Mouse (Mus musculus) cerebellum, postnatal 25 days (tissue): ENCODE results near the gene Zmiz1.

ENCODE experiments used
- DNase-seq, 2 experiments: peaks; one replicate each; pipeline ENCODE4 v3.0.0; 2021; ENCODE audit warnings: mixed read lengths in 2 of 2

The Zmiz1 gene

DNA sequence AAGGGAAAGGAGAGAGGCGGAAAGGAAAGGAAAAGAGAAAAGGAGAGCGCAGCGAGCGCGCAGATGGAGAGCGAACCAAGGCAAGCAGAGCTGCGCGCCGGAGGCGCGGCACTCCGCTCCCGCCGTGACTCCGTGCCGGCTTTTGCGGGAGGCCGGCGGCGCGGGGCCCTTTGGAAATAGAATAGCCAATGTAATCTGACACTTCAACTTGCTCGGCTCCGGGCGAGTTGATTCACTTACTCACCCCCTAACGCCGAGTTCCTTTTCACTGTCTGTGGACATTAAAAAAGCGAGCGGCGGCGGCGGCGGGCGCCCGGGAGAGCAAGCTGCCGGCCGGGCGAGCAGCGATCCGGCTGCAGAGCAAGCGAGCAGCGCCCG lies at the start of gene Zmiz1:
Gene Zmiz1 (plus strand): TSS at position 170 of the 378 bp plus-strand sequence.
- peak; percentile 96 for DNase-seq

DNA sequence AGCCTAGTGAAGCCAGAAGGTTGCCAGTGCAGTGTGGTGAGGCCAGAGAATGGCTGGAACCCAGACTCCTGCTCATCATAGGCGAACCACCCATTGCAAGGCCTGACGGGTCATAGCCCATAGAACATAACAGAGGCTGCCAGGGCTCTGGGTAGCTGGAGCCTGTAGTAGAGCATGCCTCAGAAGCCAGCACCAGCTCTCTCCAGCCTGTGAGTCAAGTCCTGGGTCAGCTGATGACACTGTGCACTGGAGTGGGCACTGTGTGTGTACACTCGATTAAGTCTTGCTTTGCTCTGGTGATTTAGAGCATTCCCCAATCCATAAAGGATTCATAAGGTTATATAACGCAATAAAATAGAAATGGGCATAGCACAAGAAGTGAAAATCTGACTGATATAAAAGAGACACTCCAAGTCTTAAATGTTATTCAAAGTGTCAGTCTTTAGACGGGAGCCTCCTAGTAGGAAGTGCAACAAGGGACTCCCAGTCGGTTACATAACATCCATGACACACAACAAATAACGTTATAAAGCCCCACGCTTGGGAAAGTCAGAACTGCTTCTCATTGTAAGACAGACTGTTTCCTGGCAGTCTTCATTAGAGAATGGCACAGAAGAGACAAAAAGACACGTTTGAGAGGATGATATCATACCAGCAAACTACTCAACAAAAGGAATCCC lies 47.0 kb upstream of the Zmiz1 start:
- no peak for DNase-seq

DNA sequence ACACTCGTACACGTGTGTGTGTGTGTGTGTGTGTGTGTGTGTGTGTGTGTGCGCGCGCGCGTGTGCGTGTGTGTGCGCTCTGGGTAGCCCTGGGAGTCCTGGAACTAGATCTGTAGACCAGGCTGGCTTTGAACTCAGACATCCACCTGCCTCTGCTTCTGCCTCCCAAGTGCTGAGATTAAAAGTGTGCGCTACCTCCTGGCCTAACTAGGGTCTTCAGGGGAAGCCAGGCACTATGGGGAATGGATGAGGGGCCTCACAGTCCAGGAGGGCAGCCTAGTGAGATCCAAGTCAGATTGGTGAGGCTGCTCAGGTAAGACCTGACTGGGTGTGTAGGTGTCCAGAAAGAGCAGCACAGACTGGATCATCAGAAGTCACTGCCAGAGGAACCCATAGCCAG lies 46.2 kb upstream of the Zmiz1 start:
- DNase-seq = no peak

DNA sequence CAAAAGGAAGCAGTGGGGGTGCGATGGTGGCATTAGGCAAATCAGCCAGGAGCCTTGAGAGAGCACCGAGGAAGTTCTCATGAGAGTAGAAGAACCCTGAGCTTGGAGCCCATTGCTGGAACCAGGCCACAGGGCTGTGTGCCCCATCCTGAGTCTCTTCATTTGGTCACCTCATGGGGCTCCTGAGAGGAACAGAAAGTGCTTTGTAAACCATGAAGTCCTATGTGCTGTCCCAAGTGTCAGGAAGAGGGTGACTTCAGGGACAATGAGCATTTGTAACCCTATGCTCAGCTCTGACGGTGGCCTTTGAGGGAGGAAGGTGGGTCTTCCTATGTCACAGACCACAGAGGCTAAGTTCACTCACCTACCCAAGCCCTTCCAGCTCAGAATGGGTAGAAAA lies 45.5 kb upstream of the Zmiz1 start:
- DNase-seq = no peak

DNA sequence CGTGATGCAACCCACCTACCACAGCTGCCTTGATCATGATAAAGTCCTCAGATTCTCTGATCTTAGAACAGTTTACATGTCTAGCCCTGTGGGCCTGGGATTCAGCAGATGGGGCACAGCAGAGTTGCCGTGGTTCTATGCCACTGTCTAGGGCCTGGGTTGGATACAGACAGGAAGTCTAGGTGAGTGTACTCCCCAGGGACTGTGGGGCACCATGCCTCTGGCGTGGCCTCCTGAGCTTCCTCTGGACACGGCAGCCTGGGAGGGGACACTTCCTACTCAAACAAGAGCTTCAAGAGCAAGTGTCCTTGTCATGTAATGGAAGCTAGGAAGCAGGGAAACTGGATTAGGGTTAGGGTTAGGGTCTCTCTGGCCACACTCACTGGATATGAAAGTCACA lies 44.9 kb upstream of the Zmiz1 start:
- no peak for DNase-seq

DNA sequence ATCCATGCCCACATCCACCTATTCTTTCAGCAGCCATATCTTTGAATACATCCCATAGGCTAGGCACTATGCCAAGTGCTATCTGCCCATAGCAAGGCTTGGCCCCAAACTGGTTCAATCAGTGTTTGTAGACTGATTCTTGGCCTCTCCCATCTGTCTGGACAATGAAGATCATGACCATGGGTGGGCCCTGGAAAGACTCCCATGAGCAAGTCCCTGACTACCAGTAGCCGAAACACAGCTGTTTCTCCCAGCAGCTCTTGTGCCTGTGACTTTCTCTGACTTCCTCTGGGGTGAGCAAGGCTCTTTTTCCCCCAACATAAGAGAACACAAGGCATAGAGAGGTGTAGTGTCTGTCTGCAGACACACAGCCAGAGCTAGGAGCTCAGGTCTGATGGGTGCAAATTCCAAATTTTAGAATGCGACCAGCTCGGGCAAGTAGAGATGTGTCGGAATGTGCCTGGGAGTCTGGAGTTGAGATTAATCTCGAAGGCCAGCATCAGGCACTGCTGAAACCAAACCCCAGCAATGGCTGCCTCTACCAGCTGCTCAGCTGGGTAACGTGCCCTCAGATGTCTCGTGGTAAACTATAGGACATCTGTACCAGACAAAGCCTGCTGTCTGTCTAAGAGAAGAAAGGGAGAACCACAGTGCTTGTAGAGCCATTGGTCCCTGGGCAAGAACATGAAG lies 38.8 kb upstream of the Zmiz1 start:
- no peak for DNase-seq

DNA sequence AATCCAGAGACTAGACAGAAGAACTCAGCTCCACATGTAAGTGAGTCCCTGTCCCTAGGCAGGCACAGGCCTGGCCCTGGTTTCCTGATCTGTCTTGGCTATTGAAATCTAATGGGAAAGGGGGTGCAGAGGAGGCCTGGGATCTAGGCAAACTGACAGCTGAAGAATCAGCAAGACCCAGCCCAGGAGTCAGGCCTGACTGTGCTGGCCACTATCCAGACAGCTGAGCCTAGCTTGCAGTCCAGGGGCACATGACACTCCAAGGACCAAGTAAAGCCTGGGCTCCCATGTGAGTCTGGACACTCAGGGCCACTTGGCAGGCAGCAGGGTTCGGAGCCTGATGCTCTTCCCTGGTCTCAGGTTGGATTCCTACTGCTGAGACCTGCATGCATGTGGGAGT lies 38.0 kb upstream of the Zmiz1 start:
- DNase-seq = peak in 1 of 2 experiments; percentile 33

DNA sequence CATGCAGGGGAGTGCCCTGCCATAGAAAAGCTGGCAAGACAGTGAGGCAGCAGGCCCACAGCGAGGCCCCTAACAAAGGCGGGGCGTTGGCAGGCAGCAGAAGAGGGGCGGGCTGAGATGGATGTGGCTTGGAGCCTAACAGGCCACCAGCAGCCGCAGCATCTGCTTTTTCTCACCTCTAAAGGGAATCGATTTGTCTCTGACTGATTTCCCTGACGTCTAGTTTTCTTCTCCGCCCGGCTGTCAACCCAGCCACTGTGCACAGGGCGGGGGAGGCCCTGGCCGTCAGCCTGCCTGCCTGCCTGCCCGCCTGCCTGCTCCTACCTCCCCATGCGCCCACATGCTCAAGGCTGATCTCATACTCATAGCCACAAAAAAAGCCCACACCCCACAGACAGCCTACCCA lies 37.4 kb upstream of the Zmiz1 start:
- DNase-seq = peak; percentile 66 to 77

DNA sequence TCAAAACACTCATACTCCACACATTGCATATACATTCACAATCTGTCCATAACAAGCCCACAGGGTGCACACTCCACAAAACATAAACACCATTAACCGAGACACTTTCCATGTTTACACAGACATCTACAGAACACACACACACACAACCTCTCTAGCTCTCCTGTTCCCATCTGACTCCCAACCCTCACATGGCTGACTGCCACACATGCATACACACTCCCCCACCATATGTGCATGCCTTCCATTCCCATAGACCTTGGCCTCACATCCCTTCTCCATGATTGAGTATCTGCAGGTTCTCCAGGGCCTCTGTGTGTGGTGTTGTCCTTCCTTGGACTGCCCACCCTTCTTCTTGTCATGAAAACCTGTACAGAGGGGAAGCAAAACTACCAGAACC lies 36.0 kb upstream of the Zmiz1 start:
- DNase-seq = no peak

DNA sequence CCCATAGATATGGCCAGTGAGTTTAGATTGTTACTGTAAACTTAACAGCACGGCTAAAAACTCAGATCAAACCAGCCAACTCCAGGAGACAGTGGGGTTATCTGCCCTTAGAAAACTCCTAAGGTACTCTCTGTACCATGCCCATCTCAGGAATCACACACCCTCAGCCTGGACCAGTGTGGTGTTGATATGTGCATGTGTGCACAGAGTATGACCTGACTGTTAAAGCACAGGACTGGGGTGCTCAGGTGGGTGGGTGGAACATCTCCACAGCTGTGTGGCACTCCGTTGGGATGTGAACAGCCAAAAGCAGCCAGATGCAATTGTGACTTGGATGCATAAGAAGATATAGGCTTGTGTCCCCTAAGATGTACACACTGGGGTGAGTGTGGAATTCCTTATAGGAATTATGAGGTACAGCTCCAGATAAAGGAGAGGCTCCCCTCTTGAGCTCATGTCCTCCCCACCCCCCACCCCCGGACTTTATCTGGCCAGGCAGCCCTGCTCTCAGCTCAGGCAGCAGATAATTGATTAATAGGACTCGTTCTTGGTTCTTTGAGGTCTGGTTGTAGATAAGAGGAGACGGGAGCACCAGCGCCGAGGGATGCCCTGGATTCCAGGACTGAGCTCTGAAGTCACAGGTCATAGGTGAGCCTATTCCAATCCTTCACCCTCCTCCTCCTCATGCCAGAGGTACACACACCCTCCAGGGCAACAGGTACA lies 35.1 kb upstream of the Zmiz1 start:
- no peak for DNase-seq

DNA sequence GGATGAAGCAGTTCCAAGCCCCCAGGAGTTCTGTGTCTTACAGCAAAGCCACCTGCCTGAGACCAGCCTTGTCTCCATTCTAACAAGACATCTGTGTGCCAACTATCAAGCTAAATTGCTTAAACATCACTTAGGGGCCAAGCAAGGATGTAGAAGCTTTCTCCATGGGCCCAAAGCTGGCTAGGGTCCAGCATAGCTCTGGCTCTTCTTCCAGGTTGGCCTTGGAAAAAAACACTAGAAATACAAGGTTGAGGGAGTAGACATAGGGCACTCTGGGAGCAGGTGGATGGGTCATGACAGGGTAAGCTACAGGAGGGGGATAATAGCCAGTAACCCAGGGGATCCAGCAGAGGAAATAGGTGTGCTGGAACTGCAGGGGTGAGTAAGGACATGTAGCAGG lies 20.7 kb upstream of the Zmiz1 start:
- DNase-seq = peak in 1 of 2 experiments; percentile 38

DNA sequence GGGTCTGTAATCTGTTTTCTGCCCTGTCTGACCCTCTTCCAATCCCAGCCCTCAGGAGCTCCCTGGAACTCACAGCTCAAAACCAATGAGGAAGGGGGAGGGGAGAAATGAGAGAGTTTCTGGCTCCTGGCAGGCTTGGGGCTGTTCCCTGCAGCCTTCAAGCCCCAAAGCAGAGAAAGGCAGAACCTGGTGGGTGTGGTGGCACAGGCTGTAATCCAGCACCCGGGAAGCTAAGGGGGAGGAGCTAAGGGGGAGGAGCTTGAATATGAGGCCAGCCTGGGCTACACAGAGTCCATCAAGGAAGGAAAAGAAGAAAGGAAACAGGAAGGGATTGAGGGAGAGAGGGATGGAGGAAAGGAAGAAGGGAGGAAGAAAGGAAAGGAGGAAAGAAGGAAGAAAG lies 18.9 kb upstream of the Zmiz1 start:
- no peak for DNase-seq

DNA sequence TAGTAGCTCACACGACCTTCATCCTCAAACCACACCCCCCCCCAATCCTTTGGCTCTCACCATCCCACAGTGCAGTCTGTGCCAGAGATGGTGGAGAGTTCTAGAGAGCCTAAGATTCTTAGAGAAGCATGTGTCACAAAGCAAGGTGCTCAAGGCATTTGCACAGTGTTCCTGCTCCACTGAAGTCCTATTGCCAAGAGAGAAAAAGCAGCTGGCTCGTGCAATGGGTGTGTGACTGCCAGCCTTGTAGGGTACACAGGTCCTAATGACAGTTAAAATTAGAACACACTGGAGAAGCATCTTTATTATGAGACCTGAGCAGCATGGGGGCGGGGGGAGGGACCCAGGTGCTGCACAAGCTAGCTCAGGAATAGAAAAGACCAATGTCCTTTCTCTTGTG lies 18.2 kb upstream of the Zmiz1 start:
- DNase-seq = no peak

DNA sequence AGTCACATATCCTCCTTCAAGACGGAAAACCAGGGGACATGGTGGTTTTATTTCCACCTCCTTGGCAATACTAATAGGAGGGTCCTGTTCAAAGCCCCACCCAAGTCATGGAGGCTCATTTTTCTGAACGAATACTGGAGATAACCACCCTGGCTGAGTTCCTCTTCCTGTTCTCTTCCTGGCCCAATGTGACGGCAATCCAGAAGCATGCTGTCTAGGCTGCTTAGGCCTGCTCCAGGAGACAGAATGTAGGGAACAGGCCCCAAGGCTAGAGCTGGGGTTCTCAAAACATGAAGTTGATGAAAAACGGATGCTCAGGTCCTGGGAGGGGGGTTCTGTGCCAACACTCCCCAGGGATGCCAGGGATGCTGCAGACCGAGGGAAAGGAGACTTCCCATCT lies 17.5 kb upstream of the Zmiz1 start:
- no peak for DNase-seq

DNA sequence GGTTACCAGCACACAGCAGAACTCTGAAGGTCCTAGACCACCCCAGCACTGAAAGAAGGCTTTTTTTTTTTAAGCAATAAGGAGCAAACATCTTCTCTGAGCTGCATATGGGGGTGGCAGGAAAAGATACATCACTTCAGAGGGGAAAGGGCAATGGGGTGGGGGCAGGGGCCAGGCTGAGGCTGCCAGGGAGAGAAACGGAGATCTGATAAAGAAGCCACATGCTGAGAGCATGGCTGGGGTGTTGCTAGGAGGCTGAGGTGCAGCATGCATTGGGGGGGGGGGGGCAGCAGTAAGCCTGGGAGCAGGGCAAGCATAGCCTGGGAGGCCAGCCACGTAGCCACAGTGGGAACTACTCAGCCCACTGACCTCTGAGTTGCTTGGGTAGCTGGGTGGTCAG lies 16.3 kb upstream of the Zmiz1 start:
- no peak for DNase-seq

DNA sequence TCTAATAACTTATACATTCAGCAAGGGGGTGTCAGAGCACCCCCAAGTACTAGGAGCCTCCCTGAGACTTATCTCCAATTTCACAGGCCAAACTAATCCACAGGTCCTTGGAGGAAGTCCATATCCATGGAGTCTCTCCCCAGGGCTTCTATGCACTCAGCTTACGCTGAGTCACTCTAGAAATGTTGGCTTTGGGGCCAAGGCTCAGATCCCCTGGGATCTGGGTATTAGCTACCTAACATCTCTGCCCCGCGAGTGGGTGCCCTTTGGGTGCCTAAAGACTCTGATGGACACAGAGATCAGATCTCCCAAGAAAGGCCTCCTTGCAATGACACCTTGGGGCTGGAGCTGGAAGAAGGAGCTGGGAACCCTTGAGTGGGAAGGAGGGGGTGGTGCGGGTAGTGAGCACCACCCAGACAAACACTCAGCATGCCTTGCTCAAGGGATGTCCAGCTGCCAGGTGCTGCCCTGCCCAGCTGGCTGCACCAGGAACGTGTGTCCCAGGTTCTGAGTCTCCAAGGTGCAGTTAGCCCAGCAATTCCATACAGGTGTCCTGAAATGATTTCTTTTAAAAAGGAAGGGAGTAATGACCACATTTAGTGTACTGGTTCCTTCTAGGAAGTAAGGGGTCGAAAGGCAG lies 11.7 kb upstream of the Zmiz1 start:
- DNase-seq = peak in 1 of 2 experiments; percentile 8

DNA sequence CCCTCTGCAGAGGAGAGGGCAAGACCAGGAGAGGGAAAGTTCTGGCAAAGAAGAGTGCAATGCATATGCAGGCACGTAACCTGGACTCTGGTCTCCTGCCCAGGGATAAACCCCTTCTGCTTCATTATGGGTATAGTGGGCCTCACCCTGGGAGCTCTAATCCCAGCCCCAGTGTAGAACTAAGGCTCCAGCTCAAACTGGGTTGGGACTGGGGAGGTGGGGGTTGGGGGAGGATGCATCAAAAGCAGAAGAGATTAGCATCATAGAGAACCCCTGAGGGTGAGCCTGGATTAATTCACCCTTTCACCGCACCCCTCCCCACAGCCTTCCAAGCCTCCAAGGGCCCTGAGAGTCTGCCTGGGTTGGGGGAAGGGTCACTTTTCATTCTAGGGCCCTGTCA lies 10.5 kb upstream of the Zmiz1 start:
- no peak for DNase-seq

DNA sequence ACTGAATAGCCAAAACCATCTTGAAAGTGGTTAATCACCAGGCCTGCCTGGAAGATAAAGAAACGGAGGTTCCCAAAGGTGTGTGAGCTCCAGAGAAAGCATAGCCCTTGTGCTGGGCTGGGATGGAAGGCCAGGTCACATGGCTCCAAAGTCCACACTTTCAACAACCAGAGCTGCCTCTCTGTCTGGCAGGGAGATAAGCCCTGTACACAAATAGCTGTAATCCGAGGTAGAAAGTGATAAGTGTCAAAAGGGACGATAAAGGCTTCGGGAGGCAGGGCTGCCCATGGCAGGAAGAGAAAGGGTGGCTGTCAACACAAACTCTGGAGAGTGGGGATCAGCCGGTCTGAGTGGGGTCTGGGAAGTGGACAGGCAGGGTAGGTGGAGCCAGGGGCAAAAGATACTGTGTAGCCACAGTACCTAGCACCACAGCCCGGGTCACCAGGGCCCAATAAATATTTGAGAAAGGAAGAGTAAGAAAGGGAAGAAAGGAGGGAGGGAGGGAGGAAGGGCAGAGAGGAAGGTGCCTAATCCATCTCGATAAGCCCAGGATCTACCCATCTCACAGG lies 7.8 kb upstream of the Zmiz1 start:
- DNase-seq = no peak

DNA sequence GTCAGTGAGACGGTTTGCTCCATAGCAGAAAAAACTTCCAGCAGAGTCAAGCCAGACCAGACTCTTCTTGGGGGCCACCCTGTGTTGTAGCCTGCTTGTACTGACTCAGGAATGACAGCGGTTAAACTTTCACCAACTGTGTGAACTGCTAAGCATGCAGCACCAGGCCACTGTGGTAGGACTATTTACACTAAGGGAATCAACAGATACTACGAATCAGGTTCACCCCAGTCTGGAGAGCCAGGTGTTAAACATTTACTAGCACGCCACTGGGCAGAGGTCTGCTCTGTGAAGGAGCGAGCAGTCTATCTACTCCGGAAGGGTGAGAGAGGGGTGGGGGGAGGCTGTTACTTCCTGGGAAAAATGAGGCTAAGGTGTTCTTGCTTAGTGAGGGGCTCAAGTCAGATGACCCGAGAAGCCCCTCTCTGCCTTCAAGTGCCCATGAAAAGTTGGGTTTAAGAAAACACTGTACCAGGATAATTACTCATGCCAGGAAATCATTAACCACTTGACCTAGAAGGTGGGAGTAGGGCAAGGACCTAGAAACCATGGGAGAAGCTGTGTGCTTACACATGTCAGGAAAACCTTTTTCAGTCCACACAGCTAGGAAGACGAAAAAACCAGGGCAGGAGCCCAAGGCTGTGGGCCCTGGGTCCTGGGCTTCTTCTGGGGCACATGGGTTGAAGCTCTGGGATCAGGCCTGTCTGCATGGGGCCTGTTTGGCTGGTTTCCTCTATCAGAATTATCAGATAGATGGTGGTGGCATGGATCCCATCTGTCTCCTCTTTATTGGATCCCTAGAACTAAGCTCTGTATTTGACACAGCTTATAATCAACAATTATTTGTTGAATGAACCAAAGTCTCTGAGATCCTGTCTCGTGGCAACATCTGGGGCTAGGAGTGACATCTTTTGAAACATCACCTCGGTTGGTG lies 7.0 kb upstream of the Zmiz1 start:
- peak in 1 of 2 experiments; percentile 11 for DNase-seq

DNA sequence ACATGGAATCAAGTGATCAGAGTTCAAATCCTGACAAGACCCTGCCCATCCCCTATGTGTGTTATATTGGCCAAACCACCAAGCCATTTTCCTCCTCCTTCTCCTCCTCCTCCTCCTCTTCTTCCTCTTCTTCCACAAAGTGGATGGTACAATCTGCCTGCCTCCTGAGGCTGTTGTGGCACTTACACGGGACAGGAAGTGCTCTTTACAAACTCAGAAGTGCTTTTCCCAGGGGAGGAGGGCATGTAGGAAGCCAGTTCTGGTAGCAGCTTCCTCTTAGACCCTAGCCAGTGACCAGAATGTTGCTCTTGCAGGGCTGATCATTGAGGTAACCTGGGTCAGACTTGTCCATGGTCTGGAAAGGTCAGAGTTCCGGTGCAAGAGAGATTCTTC lies 6.4 kb upstream of the Zmiz1 start:
- DNase-seq = peak in 1 of 2 experiments; percentile 8

DNA sequence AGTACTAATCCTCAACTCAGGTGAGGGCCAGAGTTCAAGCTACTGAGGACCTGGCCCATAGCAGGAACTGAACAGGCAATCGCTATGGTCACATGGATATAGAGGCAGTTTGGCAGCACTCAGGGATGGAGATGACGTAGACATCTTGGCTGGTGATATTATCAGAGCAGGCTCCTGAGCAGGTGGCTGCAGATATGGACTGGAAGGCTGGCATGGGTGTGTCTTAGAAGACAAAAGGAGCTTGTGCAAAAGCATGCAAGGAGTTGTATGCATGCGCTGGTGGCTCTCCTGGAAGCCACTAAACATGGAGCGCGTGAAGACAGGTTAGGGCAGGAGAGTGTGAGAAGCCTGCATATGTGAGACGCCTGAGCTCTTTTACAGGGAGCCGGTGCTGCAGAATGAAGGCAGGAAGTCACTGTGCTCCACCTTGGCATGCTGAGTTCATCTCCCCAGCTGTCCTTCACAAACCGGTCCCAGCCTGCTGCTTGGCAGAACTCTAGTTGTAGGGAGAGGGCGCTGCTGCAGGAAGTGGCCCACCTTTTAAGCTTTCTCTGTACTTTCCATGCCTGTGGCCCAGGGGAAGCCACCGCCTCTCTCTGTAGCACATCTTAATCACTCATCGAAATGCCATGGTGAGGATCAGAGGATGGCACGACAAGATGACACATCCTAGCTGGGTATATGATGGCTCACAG lies 4.8 kb upstream of the Zmiz1 start:
- DNase-seq = peak; percentile 71 to 73
